Mouse (Mus musculus) gastrocnemius, postnatal 25 days (tissue): ENCODE measurements at regions not wholly inside any gene's neighbourhood (a gene's known extent, or its start where the extent isn't known, plus 50 kb on each side); places are given as distances from the start of the nearest gene placed in this dataset.
"Not testable (repeated sequence)": the region's sequence is repeated elsewhere in the genome, so short reads cannot be mapped to it uniquely, and the experiment has no call there.

Experiments
- DNase-seq: peaks from one replicate; pipeline ENCODE4 v3.0.0; 2022

DNA sequence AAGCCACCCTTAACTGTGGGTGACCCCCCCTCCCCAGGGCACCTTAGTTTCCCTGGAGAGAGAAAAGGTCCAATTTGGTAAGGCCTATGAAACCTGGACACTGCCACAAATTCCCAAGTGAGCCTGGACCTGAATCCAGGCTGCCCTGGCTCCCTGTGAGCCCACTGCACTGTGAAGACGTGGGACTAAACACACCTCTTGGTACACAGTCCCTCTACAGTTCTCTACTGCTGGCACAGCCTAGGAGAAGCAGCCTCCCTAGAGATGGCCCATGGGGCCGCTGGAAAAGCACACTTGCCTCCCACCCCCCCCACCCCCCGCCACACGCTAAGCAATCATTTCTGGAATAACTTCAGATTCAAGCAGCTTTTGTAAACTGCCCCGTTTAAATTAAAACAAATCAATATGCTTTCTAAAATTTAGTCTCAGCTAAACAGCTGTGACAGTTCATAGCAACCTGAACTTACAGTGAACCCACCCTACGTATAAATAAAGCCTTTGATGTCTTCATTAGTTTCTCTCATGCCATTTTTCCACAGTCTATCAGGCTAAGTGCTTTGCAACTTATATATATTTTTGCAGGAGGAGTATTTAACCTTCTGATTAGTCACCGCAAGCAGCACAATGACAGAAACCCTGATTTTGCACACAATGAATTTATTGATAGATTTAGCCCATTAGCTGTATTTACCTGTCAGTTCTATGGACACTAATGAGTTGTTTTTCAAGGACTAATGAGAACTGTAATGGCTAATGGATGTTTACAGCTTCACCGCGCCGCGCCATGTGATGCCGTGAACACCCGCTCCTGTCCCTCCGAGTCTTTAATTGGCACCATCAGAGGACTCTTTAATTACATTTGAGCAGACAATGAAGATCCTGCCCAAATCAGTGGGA lies 215.3 kb downstream of the 3100002H09Rik start:
- DNase-seq: no peak

DNA sequence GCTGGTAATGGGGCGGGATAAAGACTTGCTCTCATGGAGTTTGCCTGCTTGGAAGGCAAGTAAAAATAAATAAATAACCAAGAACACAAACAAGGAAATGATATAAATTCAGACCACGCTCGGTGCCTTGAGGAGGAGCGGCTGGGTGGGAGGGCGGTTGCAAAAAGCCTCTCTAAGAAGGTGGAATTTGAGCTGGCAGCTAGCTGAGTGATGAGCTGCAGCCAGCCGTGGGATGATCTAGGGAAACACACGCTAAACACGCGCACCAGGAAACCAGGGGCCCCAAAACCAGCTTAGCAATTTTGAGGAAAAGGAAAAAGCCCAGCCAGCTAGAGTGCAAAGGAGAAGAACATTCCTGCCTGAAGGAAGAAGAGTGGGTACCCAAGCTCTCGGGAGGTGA lies 217.0 kb downstream of the 3100002H09Rik start:
- DNase-seq: no peak

DNA sequence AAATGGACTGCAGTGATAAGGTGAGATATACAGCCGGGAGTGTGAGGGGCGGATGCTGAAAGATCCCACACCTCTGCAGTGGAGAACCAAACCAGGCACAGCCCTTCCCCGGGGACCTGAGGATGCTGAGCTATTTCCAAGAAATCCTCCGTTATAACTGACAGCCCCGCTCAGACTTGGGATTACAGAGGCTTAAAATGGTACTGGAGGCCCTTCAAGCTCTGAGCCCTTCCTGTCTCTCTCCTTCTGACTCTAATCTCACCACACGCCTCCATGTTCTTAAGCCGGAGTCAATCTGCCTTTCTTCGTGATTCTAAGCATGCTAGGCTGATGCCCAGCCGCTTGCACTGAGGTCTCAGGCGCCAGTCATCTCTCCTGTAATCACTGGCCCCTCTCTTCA lies 221.5 kb downstream of the 3100002H09Rik start:
- DNase-seq: no peak

DNA sequence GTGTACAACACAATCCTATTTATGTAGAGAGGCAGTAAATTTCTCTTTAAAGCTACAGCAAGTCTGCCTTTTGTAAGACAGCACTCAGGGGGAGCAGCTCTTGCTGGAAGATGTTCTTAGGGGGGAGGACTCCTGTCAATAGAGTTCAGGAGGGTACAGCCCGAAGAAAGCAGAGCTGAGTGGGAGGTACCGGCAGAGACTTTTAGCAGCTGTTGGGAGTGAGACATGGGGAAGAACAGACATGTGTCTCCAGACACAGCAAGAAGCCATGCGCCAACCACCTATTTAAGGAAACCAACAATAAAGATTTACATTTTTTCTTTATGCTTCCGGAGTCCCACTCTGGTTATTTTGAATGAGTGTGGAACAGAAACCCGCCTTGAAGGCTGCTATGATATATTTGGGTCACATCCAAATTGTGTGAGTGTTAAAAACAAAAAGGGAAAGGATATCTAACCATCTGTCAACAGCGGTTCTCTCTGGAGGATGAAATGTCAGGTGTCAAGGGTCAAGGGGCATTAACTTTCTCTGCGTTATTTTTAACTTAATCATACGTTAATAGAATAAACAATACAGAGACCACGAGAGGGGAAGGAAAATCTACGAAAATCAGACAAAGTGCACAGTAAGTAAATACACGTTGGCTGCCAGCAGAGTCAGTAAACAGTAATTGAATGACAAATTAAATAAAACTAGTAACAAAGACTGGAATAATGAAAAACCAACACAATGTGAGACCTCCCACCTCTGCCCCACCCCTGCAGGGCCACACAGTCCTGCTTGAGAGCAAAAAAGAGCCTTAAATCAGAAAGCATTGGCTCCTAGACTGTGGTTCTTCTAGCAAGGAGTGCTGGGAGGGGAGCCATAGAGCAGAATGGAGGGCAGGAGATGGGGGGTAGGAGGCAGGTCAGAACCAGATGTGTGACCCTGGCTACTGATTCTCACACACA lies 225.2 kb downstream of the 3100002H09Rik start:
- DNase-seq: no peak

DNA sequence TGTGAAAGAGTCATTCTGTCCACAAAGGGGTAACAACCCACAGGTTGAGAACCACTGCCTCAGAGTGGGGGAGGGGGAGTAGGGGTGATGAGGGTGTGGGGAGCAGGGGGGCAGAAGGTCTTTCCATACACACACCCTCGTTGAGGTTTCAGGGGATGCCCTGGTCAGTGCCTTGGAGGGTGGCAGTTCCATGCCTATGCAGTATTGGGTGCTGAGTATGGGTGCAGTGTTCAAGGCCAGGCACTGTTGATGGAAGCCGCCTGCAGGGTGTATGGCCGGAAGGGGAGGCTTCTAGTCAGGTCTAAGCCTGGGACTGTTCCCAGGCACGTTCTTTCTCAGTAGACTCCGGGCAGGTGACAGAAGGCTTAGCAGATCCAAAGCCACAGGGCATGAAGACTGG lies 234.1 kb downstream of the 3100002H09Rik start:
- no peak for DNase-seq

DNA sequence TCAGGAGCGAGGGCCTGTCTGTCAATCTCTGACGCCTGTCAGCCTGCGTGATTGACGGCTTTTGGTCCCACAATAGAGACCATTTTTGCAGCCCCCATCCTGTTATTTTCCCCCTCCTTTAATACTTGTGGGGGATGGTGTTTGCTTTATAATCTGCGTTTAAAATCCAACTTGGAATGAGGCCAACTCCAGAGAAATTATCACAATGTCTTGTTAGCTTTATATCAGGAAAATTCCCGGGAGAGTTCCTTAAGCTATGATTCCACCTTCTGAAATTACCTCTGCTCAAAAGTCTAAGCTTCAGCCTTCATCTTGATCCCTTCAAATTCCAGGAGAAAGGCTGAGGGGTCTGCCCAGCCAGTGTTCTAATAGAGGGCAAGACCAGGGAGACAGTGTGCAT lies 235.0 kb downstream of the 3100002H09Rik start:
- no peak for DNase-seq

DNA sequence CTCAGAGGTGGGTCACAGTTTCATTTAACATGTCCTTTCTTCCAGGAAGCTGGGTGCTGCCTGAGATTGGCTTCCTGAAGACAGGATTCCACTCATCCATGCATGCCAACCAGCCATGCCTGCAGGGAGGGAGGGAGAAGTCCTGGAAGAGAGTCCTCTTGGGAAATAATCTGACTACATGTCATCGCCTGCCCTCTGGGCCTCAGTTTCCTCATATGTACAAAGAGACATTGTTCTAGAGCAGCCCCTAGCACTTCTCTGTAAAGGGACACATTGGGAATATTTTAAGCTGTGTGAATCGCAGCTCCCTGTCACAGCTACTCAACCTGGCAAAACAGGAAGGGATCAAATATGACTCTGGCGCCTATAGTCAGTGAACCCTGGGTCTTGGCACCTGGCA lies 241.8 kb downstream of the 3100002H09Rik start:
- DNase-seq: no peak

DNA sequence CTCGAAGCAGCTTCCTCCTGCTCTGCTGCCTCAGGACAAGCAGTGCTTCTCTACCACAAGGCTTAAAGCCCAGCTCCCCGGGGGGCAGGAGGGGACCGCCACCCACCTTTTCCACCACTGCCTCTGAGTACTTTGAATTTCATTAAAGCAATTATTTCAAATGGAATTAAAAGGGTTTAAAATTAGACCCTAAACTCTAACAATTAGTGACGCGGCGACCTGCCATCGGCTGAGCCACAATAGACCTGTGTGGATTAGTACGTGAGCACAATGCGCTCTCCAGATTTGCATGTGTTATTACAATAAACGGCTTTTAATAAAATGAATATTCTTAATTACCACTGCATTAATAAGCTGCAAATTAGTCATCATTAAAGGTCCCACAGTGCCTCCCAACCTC lies 242.5 kb downstream of the 3100002H09Rik start:
- no peak for DNase-seq

DNA sequence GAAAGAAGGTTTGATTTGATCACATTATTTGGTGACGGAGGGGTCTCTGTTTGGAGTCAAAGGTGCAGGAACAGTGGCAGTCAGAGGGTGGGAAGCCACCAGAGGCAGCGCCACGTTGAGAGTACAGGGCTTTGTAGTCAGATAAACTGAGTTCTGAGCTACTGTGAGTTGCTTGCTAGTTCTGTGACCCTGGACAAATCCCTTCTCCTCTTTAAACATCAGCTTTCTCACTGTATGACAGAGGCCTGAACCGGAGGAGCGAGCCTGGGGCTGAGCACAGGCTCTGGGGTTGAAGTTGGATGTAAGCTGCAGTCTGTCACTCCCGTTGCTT lies 250.1 kb downstream of the 3100002H09Rik start:
- no peak for DNase-seq

DNA sequence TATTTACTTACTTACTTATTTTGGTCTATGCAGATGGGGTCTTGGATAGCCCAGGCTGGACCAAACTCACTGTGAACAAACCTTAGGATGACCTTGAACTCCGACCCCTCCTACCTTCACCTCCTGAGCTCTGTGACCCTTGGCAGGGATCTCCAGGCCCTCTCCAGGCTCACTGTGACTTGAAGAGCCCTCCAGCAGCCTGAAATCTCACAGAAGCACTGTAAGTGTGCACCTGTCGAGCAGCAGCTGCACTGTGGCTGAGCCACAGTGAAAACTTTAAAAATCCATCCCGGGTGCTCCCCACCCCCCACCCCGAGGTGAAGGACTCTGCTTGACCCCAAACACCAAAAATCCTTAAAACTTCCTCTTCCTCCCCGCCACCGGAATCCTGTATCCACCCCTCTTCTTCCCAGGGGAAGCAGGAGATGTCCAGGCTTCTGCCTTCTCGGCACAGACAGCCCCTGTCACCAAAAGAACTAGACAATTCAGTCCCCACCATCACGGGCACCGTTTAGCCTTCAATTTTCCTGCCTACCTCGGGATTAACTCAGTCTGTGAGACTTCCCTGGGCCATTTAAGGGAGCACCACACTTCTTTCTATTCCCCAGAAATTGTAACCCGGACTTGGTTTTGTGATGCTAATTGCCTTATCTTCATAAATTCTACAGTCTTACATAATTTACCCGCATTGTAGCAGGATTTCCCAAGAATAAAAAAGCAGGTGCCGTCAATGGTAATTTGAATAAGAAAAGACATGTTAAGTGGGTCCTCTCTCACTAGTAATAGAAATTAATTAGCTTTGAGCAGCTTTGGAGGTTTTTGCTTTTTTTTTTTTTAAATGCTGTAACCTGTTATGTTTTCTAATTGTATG lies 250.7 kb downstream of the 3100002H09Rik start:
- no peak for DNase-seq

DNA sequence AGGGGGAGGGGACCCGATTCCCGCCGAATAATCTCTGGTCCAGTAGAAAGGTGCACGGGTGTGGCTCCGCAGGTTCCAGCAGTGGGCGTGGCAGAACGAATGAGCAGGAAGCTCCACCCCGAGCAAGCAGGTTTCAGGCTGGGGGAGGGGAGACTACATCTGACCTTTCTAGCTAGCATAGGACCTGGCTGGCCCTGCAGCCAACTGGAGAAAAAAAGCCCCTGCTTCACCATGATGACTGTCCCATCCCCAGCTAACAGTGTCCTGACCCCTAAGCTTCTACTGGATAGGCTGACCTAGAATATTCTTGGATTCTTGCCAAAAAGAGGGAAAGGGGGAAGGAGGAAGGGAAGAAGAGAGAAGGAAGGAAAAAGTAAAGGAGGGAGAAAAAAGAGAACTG lies 252.1 kb downstream of the 3100002H09Rik start:
- DNase-seq: not testable (repeated sequence)

DNA sequence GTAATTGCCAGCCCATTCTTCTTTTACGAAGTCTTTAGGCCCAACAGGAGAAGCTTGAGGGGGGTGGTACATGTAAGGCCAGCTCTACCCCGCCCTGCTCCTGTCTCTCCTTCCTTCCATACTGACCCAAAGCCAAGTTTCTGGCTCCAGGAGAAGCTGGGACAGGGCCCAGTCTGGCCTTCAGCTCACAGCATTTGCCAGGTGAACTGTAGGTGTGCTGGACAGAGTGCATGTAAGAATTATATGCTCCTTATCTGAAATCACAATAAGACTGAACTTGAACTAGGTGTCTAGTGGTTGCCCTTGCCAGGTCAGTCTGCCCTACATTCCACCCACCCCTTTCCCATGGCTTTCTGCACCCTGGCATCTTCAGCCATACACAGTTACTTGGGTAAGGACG lies 260.2 kb downstream of the 3100002H09Rik start:
- no peak for DNase-seq

DNA sequence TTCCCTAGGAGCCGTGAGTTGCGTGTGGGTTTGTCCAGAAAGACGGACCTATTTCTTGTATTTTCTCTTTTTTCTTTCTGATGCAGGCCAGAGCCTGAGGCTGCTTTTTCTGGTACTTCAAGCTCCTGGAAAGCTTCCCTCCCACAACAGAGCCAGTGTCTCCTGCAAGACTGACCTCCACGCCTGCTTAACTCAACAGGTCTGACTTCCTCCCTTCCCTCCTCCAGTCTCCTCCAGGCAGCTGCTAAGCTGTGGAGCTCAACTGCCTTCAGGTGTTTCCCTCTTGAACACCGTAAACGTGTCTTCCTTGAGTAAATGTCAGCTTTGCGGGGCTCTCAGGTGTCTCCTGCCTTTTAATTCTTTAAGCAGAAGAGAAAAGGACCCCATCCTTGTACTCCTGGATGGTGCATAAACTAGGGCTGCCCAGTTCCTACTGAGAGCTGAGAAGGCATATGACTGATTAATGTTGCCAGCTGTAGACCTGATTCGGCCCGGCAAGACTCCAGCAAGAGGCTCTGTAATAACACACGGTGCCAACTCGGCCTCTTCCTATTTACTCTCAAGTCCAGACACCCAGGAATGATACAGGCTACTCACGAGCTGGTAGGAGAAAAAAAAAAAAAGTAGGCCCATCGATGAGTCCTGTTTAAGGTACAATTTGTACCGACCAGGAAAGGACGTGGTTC lies 260.9 kb downstream of the 3100002H09Rik start:
- DNase-seq: no peak

DNA sequence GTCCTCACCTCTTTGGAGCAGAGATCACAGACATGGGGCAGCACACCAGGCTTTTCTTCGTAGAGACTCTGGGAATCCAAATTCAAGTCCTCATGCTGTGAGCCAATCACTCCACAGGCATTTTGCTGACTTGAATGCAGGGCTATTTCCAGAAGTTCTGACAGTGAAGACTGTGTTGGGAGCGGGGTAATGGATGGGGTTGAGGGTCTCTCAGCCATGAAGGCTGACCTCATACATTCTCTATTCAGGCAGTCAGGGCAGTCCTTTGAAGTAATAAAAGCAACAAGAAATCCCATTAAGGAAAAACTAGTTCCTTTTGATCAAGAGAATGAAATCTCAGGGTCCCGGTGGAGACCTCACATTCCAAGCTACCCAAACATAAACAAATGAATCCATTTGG lies 261.5 kb downstream of the 3100002H09Rik start:
- no peak for DNase-seq

DNA sequence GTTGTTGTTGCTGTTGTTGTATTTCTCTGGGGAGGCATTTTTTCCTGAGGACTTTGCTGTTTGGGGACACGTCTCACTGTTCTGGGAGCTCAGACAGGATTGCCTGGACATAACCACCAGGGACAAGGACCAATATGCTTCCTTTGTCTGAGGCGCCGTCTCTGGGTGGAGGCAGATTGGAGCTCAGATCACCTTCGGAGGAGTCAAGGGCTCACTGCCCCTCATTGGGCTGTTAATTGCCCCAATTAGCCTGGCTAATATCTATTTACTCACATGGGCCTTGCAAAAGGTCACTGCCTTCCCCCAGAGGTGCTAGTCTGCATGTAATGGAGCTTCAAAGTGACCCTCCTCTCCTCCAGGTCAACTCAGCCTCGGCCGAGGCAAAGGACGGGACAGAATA lies 270.5 kb downstream of the 3100002H09Rik start:
- DNase-seq: no peak

DNA sequence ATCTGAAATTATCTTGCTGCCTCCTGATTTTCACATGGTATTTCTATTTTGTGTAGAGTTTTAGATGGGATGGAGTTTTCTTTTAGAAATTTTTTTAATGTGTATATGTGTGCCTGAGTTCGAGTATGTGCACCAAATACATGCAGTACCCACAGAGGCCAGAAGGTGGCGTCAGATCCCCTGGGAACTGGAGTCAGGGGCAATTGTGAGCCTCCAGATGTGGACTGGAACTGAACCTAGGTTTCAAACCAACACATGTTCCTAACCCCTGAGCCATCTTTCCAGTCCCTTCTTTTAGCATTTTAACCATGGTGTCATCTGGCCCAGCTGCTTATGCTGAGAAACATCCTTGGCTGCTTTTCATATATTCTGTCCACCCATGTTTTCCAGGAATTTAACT lies 274.9 kb downstream of the 3100002H09Rik start:
- no peak for DNase-seq

DNA sequence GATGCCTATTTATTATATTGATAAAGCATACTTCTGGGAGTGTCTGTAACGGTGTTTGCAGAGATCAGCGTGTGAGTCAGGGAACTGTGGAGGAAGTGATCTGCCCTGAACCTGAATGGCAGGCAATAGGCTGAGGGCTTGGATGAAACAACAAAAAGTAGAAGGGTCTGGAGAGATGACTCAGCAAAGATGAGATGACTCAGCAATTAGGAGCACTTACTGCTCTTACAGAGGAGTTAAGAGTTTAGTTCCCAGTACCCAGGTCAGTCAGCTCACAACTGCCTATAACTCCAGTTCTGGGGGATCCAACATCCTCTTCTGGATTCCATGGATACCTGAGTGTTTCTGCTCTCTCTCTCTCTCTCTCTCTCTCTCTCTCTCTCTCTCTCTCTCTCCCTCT lies 277.6 kb downstream of the 3100002H09Rik start:
- DNase-seq: no peak

DNA sequence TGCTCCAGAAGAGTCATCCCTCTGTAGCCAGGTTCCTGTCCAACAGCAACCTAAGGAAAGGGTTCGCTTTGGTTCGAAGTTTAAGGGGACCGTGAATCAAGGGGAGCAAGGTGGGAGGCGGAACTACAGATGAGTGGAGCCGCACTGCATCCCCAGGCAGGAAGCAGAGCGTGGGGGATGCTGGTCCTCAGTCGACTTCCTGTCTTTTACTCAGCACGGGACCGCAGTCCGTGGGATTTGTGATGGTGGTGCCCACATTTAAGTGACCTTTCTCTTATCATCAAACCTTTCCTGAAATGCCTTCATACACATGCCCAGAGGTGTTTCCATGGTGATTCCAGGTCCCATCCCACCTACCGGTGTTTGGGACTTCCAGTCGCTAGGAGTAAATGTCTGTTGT lies 278.2 kb downstream of the 3100002H09Rik start:
- DNase-seq: no peak

DNA sequence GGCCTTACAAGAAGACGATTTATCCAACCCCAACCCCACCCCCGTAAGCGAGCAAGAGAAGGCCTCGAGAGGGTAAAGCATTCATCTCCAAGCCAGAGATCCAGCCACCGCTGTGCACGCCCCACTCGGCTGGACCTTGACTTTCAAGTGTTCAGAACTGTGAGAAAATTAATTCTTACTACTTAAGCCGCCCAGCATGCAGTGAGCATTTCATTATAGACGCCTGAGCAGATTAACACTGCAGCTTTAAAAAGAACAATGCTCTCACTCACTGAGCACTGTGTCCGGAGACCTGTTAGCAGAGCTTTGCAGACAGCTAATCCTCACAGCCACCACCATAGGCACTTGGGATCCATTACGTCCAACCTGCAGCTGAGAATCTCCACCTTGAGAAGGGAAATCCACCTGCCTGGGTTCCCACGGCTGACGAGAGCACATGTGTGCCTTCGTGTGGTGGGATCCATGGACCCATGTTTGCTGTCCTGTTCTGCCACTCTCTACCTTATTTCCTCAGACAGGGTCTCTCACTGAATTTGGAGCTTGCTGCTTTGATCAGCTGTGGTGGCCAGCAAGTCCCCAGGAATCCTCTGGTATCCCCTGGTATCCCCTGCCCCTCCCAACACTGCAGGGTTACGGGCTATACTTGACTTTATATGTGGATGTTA lies 281.4 kb downstream of the 3100002H09Rik start:
- DNase-seq: no peak

DNA sequence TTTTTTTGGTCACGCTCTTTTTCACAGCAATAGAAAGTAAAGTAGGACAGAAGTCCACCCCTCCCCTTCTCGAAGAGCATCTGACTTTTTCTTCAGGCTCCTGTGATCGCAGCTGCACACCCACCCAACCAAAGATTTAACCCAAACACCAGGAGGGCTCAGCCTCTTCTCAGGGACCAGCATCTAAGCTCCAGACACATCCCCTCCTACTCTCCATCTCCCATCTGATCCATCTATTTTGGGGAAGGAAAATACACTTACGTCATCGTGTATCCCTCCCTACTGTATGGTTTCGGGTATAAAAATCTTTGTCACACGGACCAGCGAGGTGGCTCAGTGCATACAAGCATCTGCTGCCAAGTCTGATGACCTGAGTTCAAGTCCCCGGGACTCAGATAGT lies 284.3 kb downstream of the 3100002H09Rik start:
- no peak for DNase-seq

DNA sequence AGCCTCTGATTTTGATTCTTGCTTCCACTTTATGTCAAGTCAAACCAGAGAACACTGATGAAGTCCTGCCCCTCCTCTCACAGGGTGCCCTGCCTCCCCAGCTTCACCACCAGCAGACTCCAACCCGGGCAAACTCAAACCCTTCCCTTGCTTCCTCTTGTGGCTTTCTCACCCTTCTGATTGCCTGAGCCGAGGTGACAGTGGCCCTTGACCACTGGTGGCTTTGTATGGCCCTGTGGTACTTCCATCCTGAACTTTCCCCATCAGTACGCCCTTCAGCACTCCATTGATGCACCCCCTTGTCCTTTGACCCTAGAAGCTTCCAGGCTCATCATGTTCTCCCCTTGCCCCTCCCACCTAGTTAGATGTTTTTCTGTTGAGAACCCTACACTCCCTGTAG lies 287.0 kb downstream of the 3100002H09Rik start:
- no peak for DNase-seq
